Mouse (Mus musculus) MEL (cell line): Measurements from ENCODE around the gene Cwc27. TPM values are rescaled to one million over a fixed set of nuclear protein-coding genes. Genes with fewer than 3 reads are reported as not detected.

Source experiments
- DNase-seq: peaks from one replicate; pipeline ENCODE4 v3.0.0; 2011; ENCODE audit warnings: low read depth, low spot score
- H3K27ac ChIP-seq: 2 replicates; pipeline ENCODE4 v1.5.1; 2012; ENCODE audit warnings: low read depth, mild to moderate bottlenecking, control low read depth, low read length, moderate library complexity; ENCODE audit not compliant: control insufficient read depth
- H3K27me3 ChIP-seq, 2 experiments: fragments of 150-350 bp in 1 of 2; sonication (generic) in 1 of 2; 2 replicates each; pipeline ENCODE4 v1.6.1; 2012; ENCODE audit warnings: low read length in 2 of 2, mild to moderate bottlenecking in 2 of 2, improper control_type of control experiment in 1 of 2, moderate library complexity in 1 of 2; ENCODE audit not compliant: insufficient read depth in 2 of 2, control insufficient read depth in 1 of 2
- H3K36me3 ChIP-seq, 2 experiments: 2 replicates each; pipeline ENCODE4 v1.6.1; 2012 to 2014; ENCODE audit warnings: low read length in 2 of 2, improper control_type of control experiment in 1 of 2, inconsistent platforms in 1 of 2, mild to moderate bottlenecking in 1 of 2; ENCODE audit not compliant: insufficient read depth in 2 of 2, control insufficient read depth in 1 of 2
- H3K4me1 ChIP-seq, 2 experiments: fragments of 150-350 bp in 1 of 2; sonication (generic) in 1 of 2; 2 replicates each; pipeline ENCODE4 v1.6.1; 2012; ENCODE audit warnings: low read length in 2 of 2, improper control_type of control experiment in 1 of 2, mild to moderate bottlenecking in 1 of 2; ENCODE audit not compliant: insufficient read depth in 2 of 2, control insufficient read depth in 1 of 2
- H3K4me3 ChIP-seq, 2 experiments: fragments of 150-350 bp in 1 of 2; sonication (generic) in 1 of 2; 2 replicates each; pipeline ENCODE4 v1.5.1; 2012; ENCODE audit warnings: low read depth in 2 of 2, low read length in 2 of 2, mild to moderate bottlenecking in 2 of 2, moderate library complexity in 2 of 2, control low read depth in 1 of 2, improper control_type of control experiment in 1 of 2; ENCODE audit not compliant: control insufficient read depth in 1 of 2, insufficient read depth in 1 of 2
- H3K79me2 ChIP-seq: 2 replicates; pipeline ENCODE4 v1.6.1; 2012; ENCODE audit warnings: mild to moderate bottlenecking, low read length, moderate library complexity; ENCODE audit not compliant: control insufficient read depth, poor library complexity, insufficient read depth
- H3K9ac ChIP-seq: 2 replicates; pipeline ENCODE4 v1.6.1; 2012; ENCODE audit warnings: low read depth, mild to moderate bottlenecking, control low read depth, low read length, moderate library complexity; ENCODE audit not compliant: control insufficient read depth, poor library complexity, severe bottlenecking
- H3K9me3 ChIP-seq: fragments of 150-350 bp; sonication (generic); replicated peaks from 2 replicates; pipeline ENCODE4 v1.6.1; 2012; ENCODE audit warnings: mild to moderate bottlenecking, low read length, improper control_type of control experiment, moderate library complexity; ENCODE audit not compliant: insufficient read depth
- CTCF ChIP-seq, 3 experiments: IDR thresholded peaks in 2 of 3; conservative IDR thresholded peaks in 1 of 3; 2 replicates each; pipeline ENCODE4 v1.5.1; 2011 to 2012; ENCODE audit warnings: low read length in 3 of 3, low read depth in 2 of 3, mild to moderate bottlenecking in 2 of 3, improper control_type of control experiment in 1 of 3, inconsistent platforms in 1 of 3, mixed read lengths in 1 of 3, moderate library complexity in 1 of 3; ENCODE audit not compliant: control insufficient read depth in 1 of 3, insufficient read depth in 1 of 3, poor library complexity in 1 of 3, severe bottlenecking in 1 of 3
- E2F4 ChIP-seq: IDR thresholded peaks from 2 replicates; pipeline ENCODE4 v1.6.1; 2011; ENCODE audit warnings: low read depth, low read length, improper control_type of control experiment, borderline replicate concordance
- EP300 ChIP-seq, 2 experiments: IDR thresholded peaks; 2 replicates each; pipeline ENCODE4 v1.6.1; 2011; ENCODE audit warnings: improper control_type of control experiment in 2 of 2, low read length in 2 of 2, low read depth in 1 of 2, mild to moderate bottlenecking in 1 of 2
- ETS1 ChIP-seq: IDR thresholded peaks from 2 replicates; pipeline ENCODE4 v1.6.1; 2012; ENCODE audit warnings: low read depth, mild to moderate bottlenecking, inconsistent platforms, low read length, improper control_type of control experiment, moderate library complexity
- MYB ChIP-seq: IDR thresholded peaks from 2 replicates; pipeline ENCODE4 v1.6.1; 2011; ENCODE audit warnings: mild to moderate bottlenecking, low read depth, low read length, improper control_type of control experiment
- NRF1 ChIP-seq: IDR thresholded peaks from 2 replicates; pipeline ENCODE4 v1.6.1; 2014; ENCODE audit warnings: low read depth, mild to moderate bottlenecking, inconsistent platforms, low read length, improper control_type of control experiment, moderate library complexity; ENCODE audit not compliant: poor library complexity, insufficient read depth, severe bottlenecking
- RCOR1 ChIP-seq: IDR thresholded peaks from 2 replicates; pipeline ENCODE4 v1.6.1; 2012; ENCODE audit warnings: low read depth, mild to moderate bottlenecking, inconsistent platforms, low read length, improper control_type of control experiment
- SIN3A ChIP-seq: IDR thresholded peaks from 2 replicates; pipeline ENCODE4 v1.6.1; 2012; ENCODE audit warnings: low read length, improper control_type of control experiment, inconsistent platforms
- TBP ChIP-seq: IDR thresholded peaks from 2 replicates; pipeline ENCODE4 v1.8.0; 2011; ENCODE audit warnings: low read depth, low read length, improper control_type of control experiment
- polyA plus RNA-seq, 2 experiments: library from polyadenylated mRNA; stranded (reverse) in 1 of 2; unstranded in 1 of 2; fragments of >175 nt in 1 of 2; fragments of >200 nt in 1 of 2; gene quantifications; 2 replicates each; pipeline versions ENCODE4 v1.2.1 to v1.2.4; 2012; ENCODE audit warnings: low replicate concordance in 2 of 2, low read depth in 1 of 2; ENCODE audit not compliant: insufficient read length in 2 of 2, insufficient read depth in 1 of 2, missing spikeins in 1 of 2
- total RNA-seq: library from RNA; depleted of rRNA; stranded (reverse); fragments of 300-350 nt; gene quantifications from 2 replicates; pipeline ENCODE4 v1.2.3, GENCODE M21; 2012

Gene Cwc27
- total and polyA plus RNA-seq, 3 experiments = 18.3 to 22.0 TPM; not detected in 1

GRCm38 (mm10) chr13:104645778-104646425, 171.0 kb downstream of the Cwc27 start:
- H3K79me2 ChIP-seq = no peaks in the 10 kb centered on the region
- H3K9me3 ChIP-seq = no peaks in the 10 kb centered on the region
- no peak overlapping the region for H3K4me3 ChIP-seq
- H3K4me1 ChIP-seq = no peaks in the 10 kb centered on the region
- no peak for TF ChIP-seq EP300 (IDR thresholded peaks at IDR 0.05; ENCODE audit: low read depth in 1 of 2, low read length in 2 of 2)
- no peak for TF ChIP-seq RCOR1
- TF ChIP-seq E2F4 = no peak
- TF ChIP-seq, all 39 proteins: peak for 0
- H3K27me3 ChIP-seq = no peaks in the 10 kb centered on the region
- DNase-seq = no peak
- no peak overlapping the region for H3K9ac ChIP-seq
- H3K27ac ChIP-seq = no peak overlapping the region
- H3K36me3 ChIP-seq = no peaks in the 10 kb centered on the region; a peak in 1 of 4 replicates

GRCm38 (mm10) chr13:104644185-104644584, 172.8 kb downstream of the Cwc27 start:
- no peak for TF ChIP-seq EP300 (IDR thresholded peaks at IDR 0.05; ENCODE audit: low read depth in 1 of 2, low read length in 2 of 2)
- DNase-seq = no peak
- Histone ChIP-seq H3K9ac (no peak overlapping the region), H3K27ac (no peak overlapping the region), H3K4me1 (no peaks in the 10 kb centered on the region), H3K36me3 (no peaks in the 10 kb centered on the region; a peak in 1 of 4 replicates), H3K27me3 (no peaks in the 10 kb centered on the region), H3K79me2 (no peaks in the 10 kb centered on the region), H3K9me3 (no peaks in the 10 kb centered on the region), H3K4me3 (no peak overlapping the region)

GRCm38 (mm10) chr13:104640694-104641454, 176.1 kb downstream of the Cwc27 start:
- H3K4me1 ChIP-seq = no peaks in the 10 kb centered on the region
- H3K9me3 ChIP-seq = no peaks in the 10 kb centered on the region
- no peak for TF ChIP-seq CTCF (IDR thresholded peaks at IDR 0.05 in 2 of 3, conservative IDR thresholded peaks at IDR 0.05 in 1 of 3; ENCODE audit: control insufficient read depth in 1 of 3, insufficient read depth in 1 of 3, low read depth in 2 of 3, low read length in 3 of 3, poor library complexity in 1 of 3, severe bottlenecking in 1 of 3)
- no peak for TF ChIP-seq MYB
- TF ChIP-seq, all 39 proteins: peak for 0
- Histone ChIP-seq H3K36me3 (no peaks in the 10 kb centered on the region), H3K79me2 (no peaks in the 10 kb centered on the region), H3K4me3 (no peak overlapping the region), H3K27ac (no peak overlapping the region), H3K27me3 (no peaks in the 10 kb centered on the region), H3K9ac (no peak overlapping the region)
- DNase-seq = no peak

GRCm38 (mm10) chr13:104638988-104639387, 178.0 kb downstream of the Cwc27 start:
- no peak for DNase-seq
- H3K36me3 ChIP-seq = no peaks in the 10 kb centered on the region
- H3K27me3 ChIP-seq = no peaks in the 10 kb centered on the region
- TF ChIP-seq TBP (no peak), E2F4 (no peak), NRF1 (no peak), ETS1 (no peak), SIN3A (no peak)
- H3K4me3 ChIP-seq = no peak overlapping the region
- no peaks in the 10 kb centered on the region for H3K9me3 ChIP-seq
- no peak overlapping the region for H3K27ac ChIP-seq
- H3K79me2 ChIP-seq = no peaks in the 10 kb centered on the region
- no peaks in the 10 kb centered on the region for H3K4me1 ChIP-seq
- H3K9ac ChIP-seq = no peak overlapping the region
